Mouse (Mus musculus): ENCODE results near the gene Gm21860. TPM values are rescaled to one million over a fixed set of nuclear protein-coding genes. Genes with fewer than 3 reads are reported as not detected.
"Not testable (repeated sequence)": the region's sequence is repeated elsewhere in the genome, so short reads cannot be mapped to it uniquely, and the experiment has no call there.

Gene Gm21860
- not detected in 2 replicates for polyA plus RNA-seq (2014; fragmentation: Nextera tagmentation; extraction: Ambion mirVana)

GRCm38 (mm10) chrY:90754721-90755120 lies at the start of gene Gm21860:
Gene Gm21860 (minus strand): TSS chrY:90754821.
- not testable (repeated sequence) for DNase-seq (ENCODE audit: low spot score)

DNA sequence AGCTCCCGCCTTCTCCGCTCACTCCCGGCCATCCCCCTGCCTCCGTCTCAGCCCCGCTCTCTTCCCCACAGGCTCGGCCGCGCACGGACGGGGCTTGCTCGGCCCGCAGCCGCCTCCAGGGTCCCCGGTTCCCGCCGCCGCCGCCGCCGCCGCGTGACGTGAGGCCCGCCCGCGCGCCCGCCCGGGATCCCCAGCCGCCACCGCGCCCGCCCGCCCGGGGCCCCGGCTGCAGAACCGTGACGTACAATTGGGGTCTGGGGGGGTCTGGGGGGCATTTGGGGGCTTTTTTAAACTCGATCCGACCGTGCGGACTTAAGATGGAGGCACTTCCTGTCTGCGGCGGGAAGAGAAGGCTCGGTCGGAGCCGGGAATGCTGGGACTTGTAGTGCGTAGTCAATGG lies 29.8 kb upstream of the Gm21860 start, which contains the start of gene Gm47283:
TSS of gene Gm47283 (plus strand) at position 301 of the 400 bp plus-strand sequence.
- not testable (repeated sequence) for ATAC-seq (replicated peaks; ENCODE audit: low FRiP score); H3K36me3 ChIP-seq (ENCODE audit: control insufficient read depth, insufficient read depth, low read length); H3K27ac ChIP-seq (ENCODE audit: low read depth, low read length); DNase-seq (ENCODE audit: low spot score); H3K4me2 ChIP-seq; H3K9me3 ChIP-seq (ENCODE audit: control insufficient read depth, low read length); H3K27me3 ChIP-seq (replicated peaks; ENCODE audit: control insufficient read depth, insufficient read depth, low read length); H3K9ac ChIP-seq (ENCODE audit: low read depth, low read length); H3K4me1 ChIP-seq (replicated peaks; ENCODE audit: control insufficient read depth, insufficient read depth, low read length); H3K4me3 ChIP-seq (ENCODE audit: low read depth, low read length)
- no CpG with 5 or more reads among the region's 48 CpGs for WGBS

More at GRCm38 (mm10) chrY:90754721-90755120, at the start of gene Gm21860:
- not testable (repeated sequence) for ATAC-seq (replicated peaks; ENCODE audit: low FRiP score); H3K9ac ChIP-seq (ENCODE audit: low read depth, low read length); H3K27me3 ChIP-seq (replicated peaks; ENCODE audit: control insufficient read depth, insufficient read depth, low read length); H3K9me3 ChIP-seq (ENCODE audit: control insufficient read depth, low read length); H3K27ac ChIP-seq (ENCODE audit: low read depth, low read length); H3K4me2 ChIP-seq; H3K4me3 ChIP-seq (ENCODE audit: low read depth, low read length); H3K36me3 ChIP-seq (ENCODE audit: control insufficient read depth, insufficient read depth, low read length); H3K4me1 ChIP-seq (replicated peaks; ENCODE audit: control insufficient read depth, insufficient read depth, low read length)
- WGBS: no CpG with 5 or more reads among the region's 8 CpGs

DNA sequence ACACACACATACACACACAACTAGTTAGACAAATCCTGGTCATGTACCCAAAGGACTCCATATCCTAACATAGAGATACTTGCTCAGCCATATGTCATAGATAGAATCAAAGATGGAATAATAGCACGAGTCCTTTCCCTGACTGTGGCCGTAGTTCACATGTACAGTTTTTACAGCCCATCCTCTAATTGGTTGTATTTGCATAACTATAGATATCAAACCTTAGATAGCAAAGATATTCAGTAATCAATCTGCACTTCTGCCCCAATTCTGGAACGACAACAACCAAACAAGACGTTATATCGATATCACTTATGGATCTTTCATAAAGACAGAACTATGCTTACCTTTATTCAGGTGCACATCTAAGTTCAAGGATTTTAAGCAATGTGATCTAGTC lies 9.4 kb downstream of the Gm21860 start:
- WGBS: 88% methylated on average over 5 of the region's 5 CpGs
- Histone ChIP-seq H3K9me3 (ENCODE audit: control insufficient read depth, low read length) (peaks cover 32% of the 10 kb centered on the region), H3K36me3 (ENCODE audit: control insufficient read depth, insufficient read depth, low read length) (peaks cover 34% of the 10 kb centered on the region)
- not testable (repeated sequence) for H3K4me3 ChIP-seq (ENCODE audit: low read depth, low read length); H3K27ac ChIP-seq (ENCODE audit: low read depth, low read length); H3K4me2 ChIP-seq; H3K9ac ChIP-seq (ENCODE audit: low read depth, low read length); ATAC-seq (replicated peaks; ENCODE audit: low FRiP score); H3K4me1 ChIP-seq (replicated peaks; ENCODE audit: control insufficient read depth, insufficient read depth, low read length); H3K27me3 ChIP-seq (replicated peaks; ENCODE audit: control insufficient read depth, insufficient read depth, low read length); DNase-seq (ENCODE audit: low spot score)

DNA sequence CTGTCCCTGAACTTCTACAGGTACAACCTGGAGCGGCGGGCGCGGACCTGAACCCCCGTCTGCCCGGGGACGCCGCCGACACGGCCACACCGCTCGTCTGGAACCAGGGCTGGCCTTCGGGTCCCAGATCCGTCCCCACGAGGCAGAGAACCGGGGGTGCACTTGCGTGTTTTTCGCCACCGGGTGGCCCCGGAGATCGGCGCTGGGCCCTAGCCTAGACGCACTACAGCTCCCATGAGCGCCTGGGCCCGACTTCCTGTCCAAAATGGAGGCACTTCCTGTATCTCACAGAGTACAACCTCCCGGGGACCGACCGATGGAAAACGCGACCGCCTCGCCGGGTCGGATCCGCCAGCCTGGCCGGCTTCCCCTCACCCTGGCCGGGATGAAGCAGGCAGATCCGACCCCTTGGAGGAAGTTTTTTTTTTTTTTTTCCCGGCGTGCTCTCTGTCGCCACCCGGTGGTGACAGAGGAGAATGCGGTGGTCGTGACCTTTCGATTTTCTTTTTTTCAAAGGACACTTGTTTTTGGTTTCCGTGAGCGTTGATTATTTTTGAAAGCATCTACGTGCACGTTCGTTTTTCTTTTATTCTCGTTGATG lies 10.1 kb downstream of the Gm21860 start:
- DNase-seq (ENCODE audit: low spot score): peak; percentile 87
- Histone ChIP-seq H3K9me3 (ENCODE audit: control insufficient read depth, low read length) (peaks cover 40% of the 10 kb centered on the region), H3K36me3 (ENCODE audit: control insufficient read depth, insufficient read depth, low read length) (peaks cover 41% of the 10 kb centered on the region), H3K27ac (ENCODE audit: low read depth, low read length) (peak overlapping the region; percentile 6; the same call in 1 of the 2 replicates), H3K4me3 (ENCODE audit: low read depth, low read length) (peak overlapping the region; percentile 25)
- not testable (repeated sequence) for H3K9ac ChIP-seq (ENCODE audit: low read depth, low read length); H3K4me1 ChIP-seq (replicated peaks; ENCODE audit: control insufficient read depth, insufficient read depth, low read length); H3K27me3 ChIP-seq (replicated peaks; ENCODE audit: control insufficient read depth, insufficient read depth, low read length); H3K4me2 ChIP-seq
- peak; percentile 83 for ATAC-seq (replicated peaks; ENCODE audit: low FRiP score)
- 58% methylated on average over 51 of the region's 51 CpGs for WGBS

- Histone ChIP-seq H3K36me3 (ENCODE audit: control insufficient read depth, insufficient read depth, low read length) (peaks cover 48% of the 10 kb centered on the region), H3K4me1 (replicated peaks; ENCODE audit: control insufficient read depth, insufficient read depth, low read length) (no peaks in the 10 kb centered on the region), H3K27ac (ENCODE audit: low read depth, low read length) (no peak overlapping the region), H3K4me3 (ENCODE audit: low read depth, low read length) (no peak overlapping the region), H3K27me3 (replicated peaks; ENCODE audit: control insufficient read depth, insufficient read depth, low read length) (no peaks in the 10 kb centered on the region), H3K9ac (ENCODE audit: low read depth, low read length) (no peak overlapping the region), H3K4me2 (no peak overlapping the region), H3K9me3 (ENCODE audit: control insufficient read depth, low read length) (peaks cover 47% of the 10 kb centered on the region)
- DNase-seq (ENCODE audit: low spot score) (no peak), ATAC-seq (replicated peaks; ENCODE audit: low FRiP score) (no peak)
- 100% methylated on average over 2 of the region's 21 CpGs for WGBS
Observed at GRCm38 (mm10) chrY:90743811-90744220, 10.8 kb downstream of the Gm21860 start.

DNA sequence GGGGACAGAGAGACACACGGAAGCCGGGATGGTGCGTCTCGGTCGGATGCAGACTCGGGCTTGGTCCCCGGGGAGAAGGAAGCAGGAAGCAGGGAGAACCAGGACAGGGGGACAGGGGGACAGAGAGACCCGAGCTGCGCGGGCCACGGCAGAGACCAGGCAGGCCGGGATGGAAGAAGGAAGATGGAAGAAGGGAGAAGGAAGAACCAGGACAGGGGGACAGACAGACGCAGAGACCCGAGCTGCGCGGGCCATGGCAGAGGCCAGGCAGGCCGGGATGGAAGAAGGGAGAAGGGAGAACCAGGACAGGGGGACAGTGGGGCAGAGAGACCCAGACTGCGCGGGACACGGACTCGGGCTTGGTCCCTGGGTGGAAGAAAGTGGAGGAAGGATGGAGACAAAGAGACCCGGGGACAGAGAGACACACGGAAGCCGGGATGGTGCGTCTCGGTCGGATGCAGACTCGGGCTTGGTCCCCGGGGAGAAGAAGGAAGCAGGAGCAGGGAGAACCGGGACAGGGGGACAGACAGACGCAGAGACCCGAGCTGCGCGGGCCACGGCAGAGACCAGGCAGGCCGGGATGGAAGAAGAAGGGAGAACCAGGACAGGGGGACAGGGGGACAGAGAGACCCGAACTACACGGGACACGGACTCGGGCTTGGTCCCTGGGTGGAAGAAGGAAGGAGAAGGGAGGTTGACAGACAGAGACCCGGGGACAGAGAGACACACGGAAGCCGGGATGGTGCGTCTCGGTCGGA lies 11.4 kb downstream of the Gm21860 start:
- Histone ChIP-seq H3K9me3 (ENCODE audit: control insufficient read depth, low read length) (peaks cover 50% of the 10 kb centered on the region), H3K36me3 (ENCODE audit: control insufficient read depth, insufficient read depth, low read length) (peaks cover 52% of the 10 kb centered on the region)
- WGBS: 84% methylated on average over 37 of the region's 46 CpGs
- not testable (repeated sequence) for H3K4me1 ChIP-seq (replicated peaks; ENCODE audit: control insufficient read depth, insufficient read depth, low read length); H3K4me2 ChIP-seq; ATAC-seq (replicated peaks; ENCODE audit: low FRiP score); H3K9ac ChIP-seq (ENCODE audit: low read depth, low read length); H3K27me3 ChIP-seq (replicated peaks; ENCODE audit: control insufficient read depth, insufficient read depth, low read length); H3K27ac ChIP-seq (ENCODE audit: low read depth, low read length); H3K4me3 ChIP-seq (ENCODE audit: low read depth, low read length)
- peak; percentile 54 for DNase-seq (ENCODE audit: low spot score)

DNA sequence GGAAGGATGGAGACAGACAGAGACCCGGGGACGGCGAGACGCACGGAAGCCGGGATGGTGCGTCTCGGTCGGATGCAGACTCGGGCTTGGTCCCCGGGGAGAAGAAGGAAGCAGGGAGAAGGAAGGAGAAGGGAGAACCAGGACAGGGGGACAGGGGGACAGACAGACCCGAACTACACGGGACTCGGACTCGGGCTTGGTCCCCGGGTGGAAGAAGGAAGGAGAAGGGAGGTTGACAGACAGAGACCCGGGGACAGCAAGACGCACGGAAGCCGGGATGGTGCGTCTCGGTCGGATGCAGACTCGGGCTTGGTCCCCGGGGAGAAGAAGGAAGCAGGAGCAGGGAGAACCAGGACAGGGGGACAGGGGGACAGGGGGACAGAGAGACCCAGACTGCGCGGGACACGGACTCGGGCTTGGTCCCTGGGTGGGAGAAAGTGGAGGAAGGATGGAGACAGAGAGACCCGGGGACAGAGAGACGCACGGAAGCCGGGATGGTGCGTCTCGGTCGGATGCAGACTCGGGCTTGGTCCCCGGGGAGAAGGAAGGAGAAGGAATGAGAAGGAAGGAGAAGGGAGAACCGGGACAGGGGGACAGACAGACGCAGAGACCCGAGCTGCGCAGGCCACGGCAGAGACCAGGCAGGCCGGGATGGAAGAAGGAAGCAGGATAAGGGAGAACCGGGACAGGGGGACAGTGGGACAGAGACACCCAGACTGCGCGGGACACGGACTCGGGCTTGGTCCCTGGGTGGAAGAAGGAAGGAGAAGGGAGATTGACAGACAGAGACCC lies 12.2 kb downstream of the Gm21860 start:
- peak; percentile 67 for DNase-seq (ENCODE audit: low spot score)
- not testable (repeated sequence) for ATAC-seq (replicated peaks; ENCODE audit: low FRiP score); H3K4me2 ChIP-seq; H3K4me1 ChIP-seq (replicated peaks; ENCODE audit: control insufficient read depth, insufficient read depth, low read length); H3K27ac ChIP-seq (ENCODE audit: low read depth, low read length); H3K27me3 ChIP-seq (replicated peaks; ENCODE audit: control insufficient read depth, insufficient read depth, low read length); H3K9ac ChIP-seq (ENCODE audit: low read depth, low read length); H3K4me3 ChIP-seq (ENCODE audit: low read depth, low read length)
- H3K36me3 ChIP-seq (ENCODE audit: control insufficient read depth, insufficient read depth, low read length): peaks cover 52% of the 10 kb centered on the region
- peaks cover 50% of the 10 kb centered on the region for H3K9me3 ChIP-seq (ENCODE audit: control insufficient read depth, low read length)
- 87% methylated on average over 49 of the region's 49 CpGs for WGBS

DNA sequence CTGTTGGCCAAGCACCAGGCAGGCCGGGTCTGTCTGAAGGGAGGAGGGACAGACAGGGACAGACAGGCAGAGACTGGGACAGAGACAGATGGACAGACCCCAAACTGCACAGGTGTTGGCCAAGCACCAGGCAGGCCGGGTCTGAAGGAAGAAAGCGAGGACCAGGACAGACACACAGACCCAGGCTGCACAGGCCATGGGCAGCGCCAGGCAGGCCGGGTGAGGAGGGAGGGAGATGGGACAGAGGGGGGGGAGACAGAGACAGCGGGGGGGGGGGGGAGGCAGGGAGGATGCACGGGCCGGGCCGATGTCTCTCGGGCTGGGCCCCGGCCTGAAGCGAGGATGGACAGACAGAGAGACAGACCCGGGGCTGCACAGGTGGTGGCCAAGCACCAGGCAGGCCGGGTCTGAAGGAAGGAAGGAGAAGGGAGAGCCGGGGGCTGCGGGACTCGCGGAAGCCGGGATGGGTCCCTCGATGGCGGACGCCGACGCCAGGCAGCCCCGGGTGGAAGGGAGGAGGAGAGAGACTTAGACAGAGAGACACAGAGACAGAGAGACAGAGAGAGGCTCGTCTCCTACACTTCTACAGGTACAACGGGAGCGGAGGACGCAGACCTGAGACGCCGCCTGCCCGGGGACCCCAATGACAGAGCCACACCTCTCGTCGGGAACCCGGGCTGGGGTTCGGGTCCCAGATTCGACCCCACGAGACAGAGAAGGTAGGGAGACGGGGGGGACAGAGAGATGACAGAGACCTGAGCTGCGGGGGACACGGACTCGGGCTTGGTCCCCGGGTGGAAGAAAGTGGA lies 13.0 kb downstream of the Gm21860 start:
- H3K4me2 ChIP-seq; H3K9ac ChIP-seq (ENCODE audit: low read depth, low read length); H3K4me3 ChIP-seq (ENCODE audit: low read depth, low read length); H3K27ac ChIP-seq (ENCODE audit: low read depth, low read length); H3K27me3 ChIP-seq (replicated peaks; ENCODE audit: control insufficient read depth, insufficient read depth, low read length); H3K4me1 ChIP-seq (replicated peaks; ENCODE audit: control insufficient read depth, insufficient read depth, low read length): not testable (repeated sequence)
- DNase-seq (ENCODE audit: low spot score) (peak; percentile 86), ATAC-seq (replicated peaks; ENCODE audit: low FRiP score) (peak; percentile 33)
- 85% methylated on average over 42 of the region's 43 CpGs for WGBS
- peaks cover 50% of the 10 kb centered on the region for H3K9me3 ChIP-seq (ENCODE audit: control insufficient read depth, low read length)
- peaks cover 52% of the 10 kb centered on the region for H3K36me3 ChIP-seq (ENCODE audit: control insufficient read depth, insufficient read depth, low read length)

Measured in liver, embryonic 11.5 days (tissue).